Mouse (Mus musculus) brown adipose tissue, adult 24 weeks (tissue): ENCODE measurements around the gene Ggact. TPM values are rescaled to one million over a fixed set of nuclear protein-coding genes. Genes with fewer than 3 reads are reported as not detected.
A peak's percentile ranks its signal among the peaks of the same experiment; 100 is the strongest.

Source experiments
- H3K27ac ChIP-seq: fragments of 200-500 bp; replicated peaks from 2 replicates; pipeline ENCODE4 v1.5.1; 2012; ENCODE audit warnings: low read depth, mild to moderate bottlenecking, low read length
- H3K4me1 ChIP-seq: fragments of 200-500 bp; 2 replicates; pipeline ENCODE4 v1.6.1; 2012; ENCODE audit warnings: low read length, mixed read lengths; ENCODE audit not compliant: control insufficient read depth, insufficient read depth, insufficient read length
- H3K4me3 ChIP-seq: fragments of 200-500 bp; 2 replicates; pipeline ENCODE4 v1.5.1; 2012; ENCODE audit warnings: low read depth, mild to moderate bottlenecking, low read length, moderate library complexity; ENCODE audit not compliant: insufficient read depth
- polyA plus RNA-seq: library from polyadenylated mRNA; stranded (reverse); fragments of >200 nt; gene quantifications from 2 replicates; pipeline ENCODE4 v1.2.4, GENCODE M21; 2012; ENCODE audit not compliant: missing spikeins, insufficient read depth, insufficient read length

Ggact gene
- polyA plus RNA-seq: 33.3 and 40.3 TPM in 2 replicates

DNA sequence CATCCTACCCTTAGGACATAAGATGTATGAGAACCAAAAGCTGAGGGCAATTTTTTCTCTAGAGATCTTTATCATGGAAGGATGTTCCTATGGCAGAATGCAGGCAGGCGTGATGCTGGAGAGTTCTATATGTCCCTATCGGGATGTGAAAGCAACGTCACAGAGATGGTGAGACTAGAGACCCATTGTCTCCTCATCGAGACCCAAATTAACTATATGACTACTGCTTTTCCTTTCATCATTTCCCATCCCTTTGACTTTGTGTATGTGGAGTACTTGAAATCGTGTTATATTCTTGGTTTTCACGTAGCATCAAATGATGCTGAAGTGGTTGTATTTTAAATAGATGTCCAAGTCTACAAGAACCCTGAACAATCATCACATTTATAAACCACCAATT, at the start of gene Ggact:
Ggact (minus strand) TSS at position 101 of the 400 bp plus-strand sequence.
- Histone ChIP-seq H3K4me1 (no peaks in the 10 kb centered on the region), H3K4me3 (peak within 1 kb of the TSS; percentile 83), H3K27ac (no peak within 1 kb of the TSS)

DNA sequence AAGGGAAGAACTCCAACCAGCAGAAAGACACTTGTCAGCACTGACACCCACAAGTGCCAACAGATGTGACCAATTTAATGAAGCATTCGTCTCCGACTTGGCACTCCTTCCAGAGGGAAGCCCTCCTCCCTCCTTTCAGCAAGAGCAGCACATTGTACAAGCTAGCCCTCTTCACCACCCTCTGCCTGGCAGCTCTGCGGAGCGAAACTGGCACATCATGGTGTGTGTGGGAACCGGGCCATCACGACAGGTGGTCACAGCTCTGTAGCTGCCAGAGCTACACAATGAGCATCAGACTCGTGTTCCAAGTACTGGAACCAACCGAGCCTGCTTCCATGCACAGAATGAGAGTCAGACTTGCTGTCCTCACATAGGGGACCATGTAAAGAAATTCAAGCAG, 44.4 kb upstream of the Ggact start:
- H3K27ac ChIP-seq: no peak overlapping the region
- no peaks in the 10 kb centered on the region for H3K4me1 ChIP-seq
- no peak overlapping the region for H3K4me3 ChIP-seq

DNA sequence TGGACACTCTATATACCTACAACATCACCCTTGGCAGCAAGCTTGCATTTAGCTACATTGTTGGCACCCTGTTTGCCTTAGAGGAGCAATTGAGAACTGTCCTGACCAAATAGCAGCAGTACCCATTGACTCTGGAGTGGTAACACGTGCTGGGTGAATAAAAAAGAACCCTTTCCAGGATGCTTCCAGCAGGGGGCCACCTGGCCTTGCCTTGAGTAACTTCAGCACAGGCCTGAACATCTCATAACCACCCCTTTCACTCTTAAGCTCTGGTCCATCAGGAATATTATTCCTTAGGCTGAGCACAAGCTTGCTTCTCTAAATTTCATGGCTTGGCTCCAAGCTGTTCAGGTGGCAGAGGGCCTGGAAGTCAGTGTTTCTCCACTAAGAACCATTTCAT, 39.8 kb upstream of the Ggact start:
- H3K4me1 ChIP-seq: no peaks in the 10 kb centered on the region
- no peak overlapping the region for H3K4me3 ChIP-seq
- no peak overlapping the region for H3K27ac ChIP-seq

GRCm38 (mm10) chr14:122952556-122952955, 39.0 kb upstream of the Ggact start:
- Histone ChIP-seq H3K4me3 (no peak overlapping the region), H3K27ac (no peak overlapping the region)

DNA sequence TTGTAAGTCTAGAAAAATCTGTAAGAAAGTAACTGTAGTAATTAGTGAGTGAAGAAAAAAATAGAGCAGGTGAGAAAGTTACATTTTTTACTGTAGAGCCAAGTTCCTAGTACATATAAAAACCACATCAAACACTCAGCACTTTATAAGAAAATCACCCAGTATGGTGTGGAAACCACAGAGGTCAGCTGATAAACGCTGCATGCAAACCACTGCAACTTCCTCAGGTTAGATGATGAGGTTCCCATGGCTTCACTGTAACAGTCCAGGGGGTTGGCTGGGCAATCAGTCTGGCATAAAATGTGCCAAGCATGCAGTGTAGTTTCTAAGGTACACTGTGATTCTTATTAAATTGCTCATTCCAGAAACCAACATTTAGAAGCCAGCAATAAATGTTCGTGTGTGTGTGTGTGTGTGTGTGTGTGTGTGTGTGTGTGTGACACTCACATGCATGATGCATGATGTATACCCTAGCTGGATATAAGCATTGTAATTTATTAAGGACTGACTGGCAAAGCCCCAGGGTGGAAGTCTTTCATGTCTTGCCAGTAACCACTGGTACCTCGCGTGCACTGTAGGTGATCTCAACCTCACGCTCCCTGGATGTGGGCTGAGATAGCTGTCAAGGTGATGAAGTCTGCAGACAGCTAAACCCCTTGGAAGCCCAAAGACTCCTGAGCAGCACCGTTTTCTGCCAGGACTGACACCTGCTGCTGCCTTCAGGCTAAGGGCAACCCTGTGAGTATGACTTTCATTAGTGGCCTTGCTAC, 38.3 kb upstream of the Ggact start:
- no peak overlapping the region for H3K27ac ChIP-seq
- H3K4me3 ChIP-seq: no peak overlapping the region
- H3K4me1 ChIP-seq: no peaks in the 10 kb centered on the region

More at GRCm38 (mm10) chr14:122952556-122952955, 39.0 kb upstream of the Ggact start:
- no peaks in the 10 kb centered on the region for H3K4me1 ChIP-seq

GRCm38 (mm10) chr14:122950915-122951314, 37.4 kb upstream of the Ggact start:
- H3K27ac ChIP-seq: no peak overlapping the region
- no peak overlapping the region for H3K4me3 ChIP-seq
- no peaks in the 10 kb centered on the region for H3K4me1 ChIP-seq

- H3K4me1 ChIP-seq: no peaks in the 10 kb centered on the region
- no peak overlapping the region for H3K27ac ChIP-seq
- no peak overlapping the region for H3K4me3 ChIP-seq
Measured at GRCm38 (mm10) chr14:122943475-122943853, 29.9 kb upstream of the Ggact start.

DNA sequence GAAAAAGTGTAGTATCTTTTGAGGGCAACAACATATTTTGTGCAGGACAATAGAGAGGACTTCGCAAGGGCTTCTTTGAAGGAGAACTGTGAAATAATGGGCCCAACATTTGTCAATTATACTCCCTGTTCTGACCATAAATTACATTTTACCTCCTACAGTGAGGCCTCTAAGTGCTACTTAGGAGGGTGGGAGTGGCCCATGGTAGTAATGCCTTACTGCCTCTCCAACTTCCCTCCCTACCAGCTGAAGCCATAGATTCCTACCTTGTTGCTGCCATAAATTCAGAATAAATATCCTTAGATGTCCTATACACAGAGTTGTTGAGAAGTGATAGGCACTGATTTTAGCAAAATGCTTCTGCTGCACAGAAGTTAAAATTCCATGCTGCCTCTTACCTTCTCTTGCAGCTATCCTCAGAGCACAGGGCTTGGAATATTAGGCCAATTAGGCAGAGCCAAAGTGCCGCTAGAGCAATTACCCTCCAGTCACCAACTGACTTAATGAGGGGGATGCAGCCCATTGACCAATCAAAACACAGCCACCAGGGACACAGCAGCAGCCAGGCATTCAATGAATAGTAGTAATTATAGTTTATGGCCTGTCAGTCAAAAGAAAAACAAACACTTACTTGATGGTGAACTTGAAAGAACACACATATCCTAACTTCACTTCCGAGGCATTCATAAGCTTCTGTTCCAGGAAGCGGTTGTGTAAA, 29.4 kb upstream of the Ggact start:
- no peak overlapping the region for H3K4me3 ChIP-seq
- no peak overlapping the region for H3K27ac ChIP-seq
- no peaks in the 10 kb centered on the region for H3K4me1 ChIP-seq

DNA sequence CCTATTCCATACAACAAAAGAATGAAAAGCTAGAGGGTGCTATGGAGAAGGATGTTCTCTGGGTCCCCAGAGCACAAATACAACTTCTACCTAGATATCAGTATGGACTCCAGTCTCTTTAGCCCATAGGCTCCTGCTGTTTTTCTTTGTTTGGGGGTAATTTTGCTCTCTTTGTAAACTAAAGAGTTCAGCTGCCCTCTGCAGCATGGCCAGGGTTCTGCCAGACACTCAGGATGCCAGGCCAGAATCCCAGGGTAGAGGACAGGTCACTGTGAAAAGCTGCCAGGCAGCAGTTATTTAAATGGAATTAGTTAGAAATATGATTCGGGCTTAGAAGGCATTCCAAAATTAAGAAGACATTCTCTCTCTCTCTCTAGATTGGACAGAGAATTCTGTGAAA, 22.9 kb upstream of the Ggact start:
- Histone ChIP-seq H3K4me1 (no peaks in the 10 kb centered on the region), H3K27ac (no peak overlapping the region), H3K4me3 (no peak overlapping the region)

- Histone ChIP-seq H3K4me3 (no peak overlapping the region), H3K4me1 (no peaks in the 10 kb centered on the region)
Measured at GRCm38 (mm10) chr14:122920011-122920410, 6.5 kb upstream of the Ggact start.

GRCm38 (mm10) chr14:122917676-122918075, 4.1 kb upstream of the Ggact start:
- H3K4me1 ChIP-seq: no peaks in the 10 kb centered on the region
- no peak overlapping the region for H3K4me3 ChIP-seq
- H3K27ac ChIP-seq: no peak overlapping the region

More at GRCm38 (mm10) chr14:122920011-122920410, 6.5 kb upstream of the Ggact start:
- no peak overlapping the region for H3K27ac ChIP-seq

DNA sequence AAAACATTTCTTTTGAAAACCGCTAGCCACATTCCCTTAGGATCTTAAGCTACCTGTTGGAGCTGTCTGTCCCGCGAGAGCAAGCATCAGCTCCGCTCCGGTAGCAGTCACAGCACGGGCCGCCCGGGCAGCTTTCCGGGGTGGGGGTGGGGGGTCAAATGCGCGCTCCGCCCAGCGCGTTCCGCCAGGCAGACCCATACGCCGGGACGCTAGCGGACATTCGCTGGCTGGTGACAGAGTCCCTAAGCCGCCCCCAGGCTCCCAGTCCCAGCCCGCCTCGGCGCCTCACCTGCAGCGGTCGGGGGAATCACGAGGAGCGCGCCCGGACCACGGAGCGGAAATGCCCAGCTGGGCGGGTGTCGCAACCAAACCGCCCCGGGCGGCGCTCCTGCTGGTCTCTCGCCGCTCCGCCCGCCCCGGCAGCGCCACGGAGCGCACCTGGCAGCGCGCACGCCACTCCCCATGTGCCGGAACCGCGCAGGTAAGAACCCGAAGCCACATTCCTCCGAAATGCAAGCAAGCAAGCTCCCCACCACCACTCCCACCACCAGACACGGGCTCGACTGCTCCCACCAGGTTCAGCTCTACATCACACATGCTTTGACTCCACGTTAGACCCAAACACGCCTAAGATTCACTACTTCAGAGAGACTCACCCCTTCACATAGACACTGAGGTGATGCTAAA, 602 bp downstream of the Ggact start:
- H3K27ac ChIP-seq: no peak overlapping the region

GRCm38 (mm10) chr14:122912137-122912536, 1.4 kb downstream of the Ggact start:
- Histone ChIP-seq H3K4me1 (no peaks in the 10 kb centered on the region), H3K27ac (no peak overlapping the region), H3K4me3 (0 out of 2 replicates have a peak overlapping the region, but pooled peaks have one; percentile 83)

More for the DNA sequence above, 602 bp downstream of the Ggact start:
- H3K4me3 ChIP-seq: peak overlapping the region; percentile 83
- H3K4me1 ChIP-seq: no peaks in the 10 kb centered on the region

- Histone ChIP-seq H3K4me1 (no peaks in the 10 kb centered on the region), H3K27ac (no peak overlapping the region), H3K4me3 (no peak overlapping the region)
Measured at GRCm38 (mm10) chr14:122911265-122911664, 2.3 kb downstream of the Ggact start.

DNA sequence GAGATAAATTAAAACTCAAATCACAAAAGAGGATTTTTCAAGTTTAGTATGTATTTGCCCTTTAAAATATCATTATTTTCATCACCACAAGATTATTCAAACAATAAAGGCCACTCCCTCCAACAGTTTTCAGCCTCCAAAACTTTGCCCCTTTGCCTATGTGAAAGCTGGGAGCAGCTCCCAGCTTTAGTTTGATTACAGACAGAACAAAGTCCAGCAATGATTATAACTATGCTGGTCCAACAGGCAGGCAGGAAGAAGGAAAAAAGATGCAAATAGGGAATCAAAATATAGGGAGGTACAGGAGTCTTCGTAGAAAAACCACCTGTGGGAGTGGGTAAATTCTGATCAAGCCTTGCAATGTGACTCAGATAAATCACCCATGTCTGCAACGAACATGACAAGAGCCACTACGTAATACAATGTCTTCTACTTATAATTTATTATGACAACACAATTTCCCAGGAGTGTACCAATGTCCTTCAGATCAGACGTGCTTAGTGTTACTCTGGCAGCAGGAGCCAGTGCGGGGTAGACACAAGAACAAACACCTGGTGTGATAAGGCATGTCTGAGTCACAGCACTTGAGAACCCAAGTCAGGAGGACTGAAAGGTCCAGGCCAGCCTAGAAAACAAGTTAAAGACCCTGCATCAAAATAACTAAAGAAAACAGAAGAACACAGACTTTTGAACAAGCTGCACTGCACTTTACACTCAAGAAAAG, 4.0 kb downstream of the Ggact start:
- H3K27ac ChIP-seq: no peak overlapping the region
- no peak overlapping the region for H3K4me3 ChIP-seq
- H3K4me1 ChIP-seq: no peaks in the 10 kb centered on the region
